Mouse (Mus musculus) heart, postnatal 14 days (tissue): ENCODE data around the gene Rbm44. TPM values are rescaled to one million over a fixed set of nuclear protein-coding genes. Genes with fewer than 3 reads are reported as not detected.

Source experiments
- DNase-seq, 2 experiments: peaks; one replicate each; pipeline ENCODE4 v3.0.0; 2021 to 2022
- intact Hi-C: fragments of 180-260 bp; cut with DNase I; formaldehyde crosslinking; loops from one replicate; pipeline ENCODE4 v1.15.1; 2025
- long read RNA-seq, 2 experiments: library from polyadenylated mRNA; stranded (forward); transcript quantifications; one replicate each; pipeline ENCODE4 v2.0.0; 2021
- total RNA-seq, 2 experiments: library from RNA; stranded (reverse); gene quantifications; 2 replicates each; pipeline ENCODE4 v1.2.3; 2021

Gene Rbm44
- under 1 TPM; 0.10 to 0.12 TPM for total RNA-seq
- long read RNA-seq, experiment 1, result 0 reads
- long read RNA-seq, experiment 2, partial matches to known transcripts, result 0 of 1 reads
- long read RNA-seq, experiment 2, other reads (novel, unspliced or antisense), result 1 of 1 reads

DNA sequence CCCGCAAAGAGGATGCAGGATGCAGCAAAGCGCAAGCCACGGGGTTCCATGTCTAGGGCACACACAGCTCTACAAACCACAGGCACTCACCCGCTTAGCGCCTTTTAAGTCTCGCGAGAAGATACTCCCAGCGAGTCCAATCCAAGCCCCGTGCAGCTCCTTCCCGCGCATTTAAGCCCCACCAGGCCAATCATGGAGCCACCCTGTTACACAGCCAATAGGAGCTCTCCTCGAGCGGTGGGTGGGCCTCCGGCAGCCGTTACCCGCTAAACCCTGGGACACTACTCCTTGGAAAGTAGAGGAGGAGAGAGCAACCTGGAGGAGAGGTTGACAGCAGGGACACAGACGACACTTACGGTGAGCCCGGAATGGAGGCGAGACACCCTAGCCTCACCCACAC, at the start of gene Rbm44:
Rbm44 (plus strand) TSS at position 277 of the 400 bp plus-strand sequence.
- intact Hi-C loops, result no loop called here
- no peak for DNase-seq

DNA sequence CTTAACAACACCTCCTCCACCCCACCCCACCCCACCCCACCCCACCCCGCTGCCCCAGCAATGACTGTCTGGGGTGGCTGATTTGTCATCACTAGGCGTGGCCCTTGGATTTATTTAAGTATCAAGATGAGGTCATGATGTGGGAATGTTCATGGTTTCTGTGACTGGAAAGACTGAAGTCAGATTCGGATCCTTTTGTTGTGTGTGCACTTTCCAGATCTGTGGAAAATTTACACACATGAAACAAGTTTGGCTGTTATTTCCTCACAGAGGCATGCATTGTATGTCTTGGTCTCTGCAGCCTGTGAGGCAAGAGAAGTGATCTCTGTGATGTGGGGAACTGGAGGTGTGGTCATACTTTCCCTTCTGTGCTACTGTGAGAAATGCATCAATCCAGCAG, 49.6 kb upstream of the Rbm44 start:
- intact Hi-C loops, result loop anchor here (5.0 kb wide), 1 partner anchor 43 kb away; no protein-coding TSS in a partner anchor
- no peak for DNase-seq

DNA sequence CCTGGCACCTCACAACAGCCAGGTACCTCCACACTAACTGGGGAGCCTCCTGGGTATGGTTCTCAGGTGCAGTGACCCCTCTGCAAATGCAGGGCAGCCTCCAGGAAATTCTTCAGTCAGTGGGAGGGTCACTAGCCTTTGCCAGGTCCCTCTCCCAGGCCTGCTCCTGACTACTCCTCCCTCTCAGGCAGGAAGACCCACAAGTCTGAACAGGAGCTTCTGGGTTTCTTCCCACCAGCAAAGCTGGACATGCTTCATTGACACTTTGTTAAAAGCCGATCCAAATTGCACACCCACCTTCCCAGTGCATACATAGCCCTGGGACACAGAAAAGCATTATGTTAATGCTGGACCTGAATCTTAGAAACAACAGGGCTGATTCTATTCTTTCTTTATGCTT, 49.0 kb upstream of the Rbm44 start:
- intact Hi-C loops, result loop anchor here (5.0 kb wide), 1 partner anchor 44 kb away; no protein-coding TSS in a partner anchor
- no peak for DNase-seq

DNA sequence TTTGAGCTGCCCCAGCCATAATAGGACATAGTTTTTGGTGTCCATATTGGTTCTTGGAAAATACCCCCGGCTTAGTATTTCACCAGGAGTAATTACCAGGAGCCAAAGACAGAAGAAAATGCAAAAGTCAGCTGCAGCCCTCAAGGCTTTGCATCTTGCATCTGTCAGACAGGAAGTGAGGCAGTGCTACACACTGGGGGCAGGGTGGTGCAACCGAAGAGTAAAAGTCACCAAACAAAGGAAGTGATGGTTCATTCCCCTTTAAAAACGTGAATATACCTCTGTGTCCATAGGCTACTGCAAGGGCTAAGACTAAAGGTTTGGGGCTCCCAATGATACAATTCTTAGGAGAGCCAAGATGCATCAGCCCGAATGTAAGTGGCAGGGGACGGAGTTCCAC, 48.4 kb upstream of the Rbm44 start:
- intact Hi-C loops, result loop anchor here (5.0 kb wide), 1 partner anchor 44 kb away; no protein-coding TSS in a partner anchor
- no peak for DNase-seq

DNA sequence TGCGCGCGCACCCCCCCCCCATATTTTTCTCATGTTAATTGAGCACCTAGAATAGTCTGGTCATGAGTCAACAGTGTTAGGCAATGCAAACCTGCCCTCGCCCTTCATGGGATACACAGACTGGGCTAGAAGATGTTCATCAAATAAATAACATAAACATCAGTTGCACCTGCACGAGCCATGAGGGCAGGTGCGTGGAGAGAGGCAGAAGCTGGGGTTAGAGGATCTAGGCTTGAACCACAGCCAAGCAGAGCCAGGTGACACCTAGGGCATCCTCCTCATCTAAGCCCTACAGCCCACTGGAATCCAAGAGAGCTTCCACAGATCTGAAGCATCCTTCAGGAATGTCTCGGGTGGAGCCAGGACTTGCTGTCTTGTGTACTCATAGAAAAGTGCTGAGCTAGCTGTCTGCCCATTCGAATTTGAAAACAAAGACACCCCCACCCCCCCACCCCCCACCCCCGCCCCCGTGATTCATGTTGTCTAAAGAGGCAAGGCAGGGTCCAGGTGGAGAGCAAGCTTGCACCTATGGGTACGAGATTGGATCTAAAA, 47.5 kb upstream of the Rbm44 start:
- intact Hi-C loops, result loop anchor here (5.0 kb wide), 1 partner anchor 45 kb away; no protein-coding TSS in a partner anchor
- DNase-seq, result no peak

DNA sequence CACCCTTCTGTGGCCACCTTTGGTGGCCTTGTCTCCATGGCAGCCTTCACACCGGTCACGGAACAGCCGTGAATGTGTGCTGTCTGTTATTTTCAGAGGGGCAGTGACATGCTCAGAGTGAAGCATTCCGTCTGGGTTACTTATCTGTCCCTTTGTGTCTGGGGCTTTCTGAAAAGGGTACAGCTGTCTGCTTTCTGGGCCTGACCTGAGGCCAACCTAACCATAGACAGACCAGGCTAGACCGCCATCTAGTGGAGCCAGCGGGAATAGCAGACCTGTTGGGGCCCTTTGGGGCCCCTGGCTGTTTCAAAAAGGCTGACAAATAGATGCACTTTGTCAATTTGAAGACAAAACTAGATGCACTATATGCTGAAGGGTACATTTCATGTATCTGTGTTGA, 46.0 kb upstream of the Rbm44 start:
- intact Hi-C loops, result loop anchor here (1.0 to 5.0 kb wide), 3 partner anchors 47 to 126 kb away; no protein-coding TSS in a partner anchor
- peak; percentile 77 to 87 for DNase-seq

DNA sequence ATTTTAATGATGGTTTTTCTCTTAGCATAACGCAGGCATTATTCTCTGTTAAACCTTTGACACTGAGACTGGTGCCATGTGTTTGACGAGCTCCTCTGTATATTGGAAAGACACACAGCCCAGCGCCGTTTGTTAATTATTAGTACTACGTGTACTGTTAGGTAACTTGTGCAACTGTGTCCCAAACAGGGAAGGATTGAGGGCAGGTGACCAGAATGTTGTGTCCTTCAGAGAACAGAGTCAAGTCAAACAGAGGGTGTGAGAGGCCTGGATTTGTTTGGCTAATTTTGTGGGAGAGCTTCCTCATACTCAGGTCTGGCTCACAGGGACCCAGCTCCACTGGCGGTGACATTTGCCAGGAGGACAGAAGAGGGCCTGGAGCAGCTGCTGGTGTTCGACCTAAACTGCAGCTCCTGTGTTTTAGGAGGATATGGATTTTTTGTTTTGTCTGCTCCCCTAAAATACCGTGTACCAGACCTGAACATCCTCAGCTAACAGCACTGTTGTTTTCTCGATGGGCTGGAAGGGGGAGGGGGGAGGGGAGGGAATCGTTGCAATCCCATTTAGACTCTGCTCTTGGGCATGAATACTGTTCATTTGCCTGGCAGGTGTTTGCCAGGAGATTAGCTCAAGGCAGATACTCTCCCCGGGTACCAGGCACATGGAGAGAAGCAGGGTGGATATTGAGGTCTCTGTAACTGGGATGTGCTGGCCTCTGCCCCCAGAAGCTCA, 43.0 kb upstream of the Rbm44 start:
- intact Hi-C loops, result no loop called here
- DNase-seq, result no peak

DNA sequence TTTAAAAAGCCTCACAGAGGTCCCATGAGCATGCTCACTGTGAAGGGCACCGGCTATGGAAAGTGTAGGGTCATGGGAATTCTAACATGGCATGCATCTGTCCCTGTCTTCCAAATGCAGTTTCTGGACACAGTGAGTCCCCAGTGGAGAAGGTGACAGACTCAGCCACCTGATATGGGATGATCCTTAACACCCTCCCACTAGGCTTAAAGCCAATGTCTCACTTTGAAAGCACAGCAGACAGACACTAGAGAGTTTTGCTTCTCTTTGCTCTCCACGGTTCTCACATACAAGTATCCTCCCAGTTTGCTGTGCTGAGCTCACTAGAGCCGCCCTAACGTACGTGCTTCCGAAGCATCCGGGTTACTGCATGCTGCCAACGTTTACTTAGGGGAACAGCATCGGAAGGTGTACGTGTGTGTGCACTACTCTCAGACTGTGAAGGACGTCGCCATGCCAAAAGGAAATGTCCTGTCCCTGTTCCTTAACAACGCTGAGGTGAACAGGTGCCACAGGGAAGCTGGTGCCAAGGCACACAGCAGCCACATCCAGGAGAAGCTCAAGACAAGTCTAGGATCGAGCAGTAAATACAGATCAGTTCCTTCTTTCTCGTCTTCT, 41.4 kb upstream of the Rbm44 start:
- intact Hi-C loops, result no loop called here
- no peak for DNase-seq

DNA sequence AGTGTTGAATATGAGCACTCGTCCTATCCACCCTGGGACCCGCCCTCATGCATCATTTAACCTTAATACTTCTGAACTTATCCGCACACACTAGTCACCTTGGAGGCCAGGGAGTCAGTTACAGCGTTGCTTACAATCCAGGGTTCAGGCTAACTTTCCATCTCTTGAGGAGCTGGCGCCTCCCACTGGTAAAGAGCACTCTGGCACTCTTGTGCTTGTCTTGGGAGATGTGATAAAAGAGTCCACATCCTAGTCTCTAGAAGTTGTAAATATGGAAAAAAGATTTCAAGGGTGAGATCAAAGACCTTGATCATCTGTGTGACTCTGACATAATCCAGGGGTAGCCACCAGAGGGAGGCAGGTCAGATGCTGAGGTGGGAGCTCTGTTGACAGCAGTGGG, 37.3 kb upstream of the Rbm44 start:
- no peak for DNase-seq
- intact Hi-C loops, result no loop called here

DNA sequence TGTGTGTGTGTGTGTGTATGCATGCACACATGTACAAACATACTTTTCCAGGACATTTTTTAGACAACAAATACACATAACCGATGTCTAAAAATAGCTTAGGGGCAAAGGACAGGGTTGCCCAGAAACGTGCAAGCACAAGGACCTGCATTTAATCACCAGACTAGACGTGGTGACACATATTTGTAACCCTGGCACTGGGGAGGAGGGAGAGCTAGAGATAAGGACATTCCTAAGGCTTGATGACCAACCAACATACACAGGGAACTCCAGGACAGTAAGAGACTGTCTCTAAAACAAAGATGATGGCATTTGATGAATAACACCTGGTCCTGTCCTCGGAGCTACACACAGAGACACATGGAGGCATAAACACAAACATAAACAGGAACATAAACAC, 35.6 kb upstream of the Rbm44 start:
- DNase-seq, result no peak
- intact Hi-C loops, result no loop called here

DNA sequence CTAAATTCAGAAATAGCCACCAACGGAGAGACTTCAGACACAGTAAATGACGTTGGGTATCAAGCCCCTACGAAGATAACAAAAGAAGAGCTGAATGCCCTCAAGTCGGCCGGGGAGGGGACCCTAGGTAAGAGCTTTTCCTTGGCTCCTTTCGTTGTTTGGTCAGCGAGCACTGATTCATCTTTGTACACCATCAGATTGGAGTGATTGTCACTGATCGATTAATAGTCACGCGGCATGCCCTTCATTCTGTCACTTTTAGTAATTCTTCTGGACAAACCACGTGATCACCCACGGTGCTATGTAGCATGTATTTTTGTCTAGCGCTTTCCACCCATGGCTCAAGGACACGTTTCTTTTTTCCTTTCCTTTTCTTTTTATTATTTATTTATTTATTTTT, 32.7 kb upstream of the Rbm44 start:
- no peak for DNase-seq
- intact Hi-C loops, result no loop called here

DNA sequence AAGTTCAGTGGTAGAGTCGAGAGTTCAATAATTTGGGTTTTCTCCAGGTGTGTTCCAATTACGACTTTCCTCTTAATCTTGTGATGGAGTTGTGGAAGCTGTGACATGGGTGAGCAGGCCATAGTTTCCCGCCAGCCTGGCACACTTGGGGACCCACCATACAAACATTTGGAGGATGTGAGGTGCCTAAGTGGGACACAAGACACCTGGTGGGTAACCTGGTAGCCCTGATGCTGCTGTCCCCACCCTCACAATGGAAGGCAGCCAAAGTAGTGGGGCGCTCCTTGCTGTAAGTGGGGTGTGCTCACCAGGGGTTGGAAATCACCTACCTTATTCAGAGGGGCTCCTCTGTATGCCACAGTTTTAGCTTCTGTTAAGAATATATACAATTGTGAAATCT, 32.3 kb upstream of the Rbm44 start:
- intact Hi-C loops, result no loop called here
- DNase-seq, result no peak

DNA sequence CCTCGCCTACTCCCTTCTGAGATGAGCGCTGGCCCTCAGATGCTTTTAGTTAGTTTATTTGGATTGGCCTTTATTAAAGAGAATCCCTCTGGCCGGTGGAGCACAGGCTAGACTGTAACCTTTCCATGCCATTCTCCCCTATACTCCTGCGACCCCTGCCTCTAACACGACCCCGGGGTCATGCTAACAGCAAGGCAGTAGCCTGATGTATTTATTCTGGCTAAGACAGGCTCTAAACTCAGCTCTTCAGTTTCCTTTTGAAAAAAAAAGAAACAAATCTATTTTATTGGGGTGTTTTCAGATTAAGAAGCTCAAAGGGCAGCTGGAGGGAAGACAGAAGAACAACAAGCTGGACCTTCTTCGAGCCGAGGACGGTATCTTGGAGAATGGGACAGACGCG, 22.8 kb upstream of the Rbm44 start:
- DNase-seq, result no peak
- intact Hi-C loops, result no loop called here

DNA sequence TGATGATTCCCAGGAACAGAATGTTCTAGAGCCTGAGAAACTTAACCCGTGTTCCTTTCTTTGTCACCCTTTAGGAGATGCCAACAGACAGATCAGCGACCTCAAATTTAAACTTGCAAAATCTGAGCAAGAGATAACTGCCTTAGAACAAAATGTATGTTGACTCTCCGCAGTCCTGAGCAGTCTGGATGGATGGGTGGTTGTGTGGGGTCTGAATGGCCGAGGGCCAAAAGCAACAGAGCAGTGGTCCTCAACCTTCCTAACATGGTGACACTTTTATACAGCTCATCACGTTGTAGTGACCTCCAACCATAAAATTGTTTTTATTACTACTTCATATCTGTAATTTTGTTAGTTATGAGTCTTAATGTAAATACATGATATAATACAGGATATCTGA, 21.9 kb upstream of the Rbm44 start:
- no peak for DNase-seq
- intact Hi-C loops, result no loop called here

DNA sequence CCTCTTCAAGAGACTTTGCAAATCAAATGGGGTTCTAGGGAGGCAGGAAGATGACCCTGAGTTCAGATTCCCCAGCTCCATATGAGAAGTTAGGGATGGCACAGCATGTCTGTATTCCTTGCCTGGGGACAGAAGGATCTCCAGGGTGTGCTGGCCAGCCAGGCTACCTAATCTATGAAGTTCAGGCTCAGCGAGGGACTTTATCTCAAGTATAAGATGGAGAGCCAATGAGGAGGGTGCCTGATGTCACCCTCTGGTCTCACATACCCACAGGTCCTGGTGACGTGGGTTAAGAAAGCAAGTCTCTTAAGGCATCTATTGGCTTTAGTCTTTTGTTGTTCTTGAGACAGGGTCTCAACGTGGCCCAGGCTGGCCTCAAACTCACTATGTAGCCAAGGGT, 21.4 kb upstream of the Rbm44 start:
- DNase-seq, result no peak
- intact Hi-C loops, result no loop called here

DNA sequence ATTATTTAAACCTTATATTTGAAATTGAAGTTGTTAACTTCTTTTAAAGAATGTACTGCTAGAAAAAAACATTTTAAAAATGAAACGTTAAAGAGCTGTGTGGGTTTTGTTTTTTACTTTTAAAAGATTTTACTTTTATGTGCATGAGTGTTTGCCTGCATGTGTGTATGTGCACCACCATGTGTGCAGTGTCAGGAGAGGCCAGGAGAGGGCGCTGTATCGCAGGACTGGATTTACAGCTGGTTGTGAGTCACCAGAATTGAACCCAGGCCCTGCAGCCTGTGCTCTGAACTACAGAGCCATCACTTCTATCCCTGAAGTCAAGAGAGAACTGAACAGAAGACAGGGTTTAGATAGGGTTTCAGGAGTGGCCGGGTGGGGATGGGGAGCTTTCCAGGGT, 16.0 kb upstream of the Rbm44 start:
- DNase-seq, result no peak
- intact Hi-C loops, result loop anchor here (1.0 kb wide), 1 partner anchor 8 kb away; no protein-coding TSS in a partner anchor

DNA sequence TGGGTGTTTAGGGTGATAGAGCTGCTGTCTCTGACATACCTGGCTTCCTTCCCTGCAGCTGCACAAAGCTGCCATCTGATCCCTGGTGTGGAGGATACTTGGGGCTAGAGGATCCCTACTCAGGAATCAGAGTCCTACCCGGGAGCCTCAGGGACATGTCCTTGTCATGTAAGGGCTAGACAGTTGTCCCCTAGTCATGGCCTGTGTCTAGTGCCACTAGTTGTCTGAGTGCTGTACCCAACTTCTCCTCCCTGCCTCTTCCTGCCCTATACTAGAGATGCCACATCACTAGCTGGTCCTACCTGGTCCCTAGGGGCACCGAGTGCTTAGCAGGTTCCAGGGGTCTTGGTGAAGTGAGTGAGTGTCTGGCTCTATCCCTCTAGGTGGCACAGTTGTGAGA, 7.9 kb upstream of the Rbm44 start:
- intact Hi-C loops, result loop anchor here (1.0 kb wide), 1 partner anchor 8 kb away; no protein-coding TSS in a partner anchor

DNA sequence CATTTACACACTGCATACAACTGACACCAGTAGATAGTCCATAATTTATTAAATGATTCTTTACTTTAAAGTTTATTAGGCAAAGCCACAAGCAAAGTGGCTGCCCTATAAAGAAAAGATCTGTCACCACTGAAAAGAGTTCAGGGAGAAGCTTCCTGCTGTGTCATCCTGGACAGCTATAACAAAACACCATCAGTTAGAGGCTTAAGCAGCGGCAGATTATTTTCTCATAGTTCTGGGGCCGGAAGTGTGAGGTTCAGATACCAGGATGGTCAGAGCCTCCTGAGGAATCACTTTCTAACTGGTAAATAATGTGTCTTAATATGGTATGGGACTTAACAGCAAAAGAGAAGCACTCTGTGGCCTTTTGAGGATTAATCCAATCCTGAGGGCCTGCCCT, 6.6 kb downstream of the Rbm44 start:
- intact Hi-C loops, result no loop called here
- no peak for DNase-seq

More for the DNA sequence above, 7.9 kb upstream of the Rbm44 start:
- DNase-seq, result no peak

DNA sequence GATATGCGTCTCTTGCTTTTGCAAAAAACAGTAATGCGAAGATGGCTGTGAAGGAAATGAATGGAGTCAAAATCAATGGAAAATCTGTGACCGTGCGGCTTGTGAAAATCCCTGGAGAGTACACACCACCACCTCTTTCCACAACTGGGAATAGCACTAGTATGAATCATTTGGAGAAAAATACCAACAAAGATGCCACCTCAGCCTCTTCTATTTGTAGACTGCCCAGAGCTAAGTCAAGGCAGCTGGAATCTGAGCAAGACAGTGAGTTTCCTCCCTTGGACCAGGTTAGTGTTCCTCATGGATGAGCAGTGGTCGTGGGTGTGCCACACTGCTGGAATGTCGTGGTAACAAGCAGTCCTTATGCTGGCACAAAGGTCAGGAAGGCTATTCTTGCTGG, 21.9 kb downstream of the Rbm44 start:
- DNase-seq, result no peak

DNA sequence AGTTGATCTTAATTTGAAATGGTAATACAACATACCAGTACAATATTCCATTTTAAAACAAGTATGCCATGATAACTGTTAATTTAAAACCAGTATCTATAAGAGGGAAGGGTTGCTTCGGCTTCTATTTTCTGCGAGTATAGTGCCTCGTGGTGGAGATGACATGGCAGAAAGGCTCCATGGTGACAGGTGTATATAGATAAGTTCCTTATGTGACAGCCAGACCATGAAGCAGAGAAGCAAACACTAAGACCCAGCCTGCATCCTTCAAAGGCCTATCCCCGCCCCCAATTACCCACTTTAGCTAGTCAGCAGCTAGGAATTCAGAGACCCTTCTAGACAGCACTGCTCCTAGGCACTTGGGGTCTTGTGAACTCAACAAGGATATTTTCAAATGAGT, 24.3 kb downstream of the Rbm44 start:
- intact Hi-C loops, result no loop called here
- DNase-seq, result no peak

More for the DNA sequence above, 21.9 kb downstream of the Rbm44 start:
- intact Hi-C loops, result no loop called here

DNA sequence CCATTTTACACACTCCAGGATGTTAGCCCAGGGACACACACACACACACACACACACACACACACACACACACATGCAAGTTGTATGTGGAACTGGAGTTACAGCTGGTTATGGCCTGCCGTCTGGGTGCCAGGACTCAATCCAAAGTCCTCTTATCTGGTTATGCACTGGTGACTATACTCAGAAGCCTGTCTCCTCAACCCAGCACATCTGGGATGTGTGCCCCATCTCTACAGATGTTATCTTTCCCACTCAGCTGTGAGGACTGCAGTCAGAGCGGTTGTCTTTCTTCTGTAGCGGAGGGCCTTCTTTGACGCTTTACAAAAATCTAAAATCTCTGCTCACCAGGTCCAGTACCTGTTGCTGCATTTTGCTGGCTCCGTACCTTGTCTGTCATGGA, 29.9 kb downstream of the Rbm44 start:
- no peak for DNase-seq
- intact Hi-C loops, result loop anchor here (5.0 kb wide), 1 partner anchor 202 kb away; no protein-coding TSS in a partner anchor
